Mouse (Mus musculus): Measurements from ENCODE around the gene C3ar1. TPM values are rescaled to one million over a fixed set of nuclear protein-coding genes. Genes with fewer than 3 reads are reported as not detected.

Gene C3ar1
- polyA plus RNA-seq, 2 experiments: 4.1 to 5.0 TPM

- no peak overlapping the region for H3K4me2 ChIP-seq (replicated peaks; ENCODE audit: low read depth, low read length, severe bottlenecking)
- peaks cover 7% of the 10 kb centered on the region for H3K4me1 ChIP-seq (ENCODE audit: control insufficient read depth, insufficient read depth, low read length)
- peaks cover 77% of the 10 kb centered on the region for H3K36me3 ChIP-seq (ENCODE audit: control insufficient read depth, insufficient read depth, low read length)
- TF ChIP-seq POLR2A (IDR thresholded peaks at IDR 0.05; ENCODE audit: borderline replicate concordance, extremely low read depth, insufficient read depth, insufficient read length): no peak
- no peak overlapping the region for H3K9ac ChIP-seq (ENCODE audit: low read depth, low read length, severe bottlenecking)
- no peak for ATAC-seq (ENCODE audit: low FRiP score, low read depth)
- no peaks in the 10 kb centered on the region for H3K27me3 ChIP-seq (ENCODE audit: control insufficient read depth, insufficient read depth, low read length)
- H3K4me3 ChIP-seq (replicated peaks; ENCODE audit: low read length): no peak overlapping the region
- WGBS: 92% methylated on average over 7 of the region's 7 CpGs
- no peak overlapping the region for H3K27ac ChIP-seq (replicated peaks; ENCODE audit: low read depth, low read length)
- DNase-seq (ENCODE audit: low spot score): no peak
- H3K9me3 ChIP-seq (ENCODE audit: control insufficient read depth, low read length): no peaks in the 10 kb centered on the region
Observed at GRCm38 (mm10) chr6:122879781-122880505, 24.0 kb upstream of the C3ar1 start.

- peaks cover 7% of the 10 kb centered on the region for H3K4me1 ChIP-seq (ENCODE audit: control insufficient read depth, insufficient read depth, low read length)
- H3K9ac ChIP-seq (ENCODE audit: low read depth, low read length, severe bottlenecking): no peak overlapping the region
- H3K4me2 ChIP-seq (replicated peaks; ENCODE audit: low read depth, low read length, severe bottlenecking): no peak overlapping the region
- no peaks in the 10 kb centered on the region for H3K27me3 ChIP-seq (ENCODE audit: control insufficient read depth, insufficient read depth, low read length)
- no peaks in the 10 kb centered on the region for H3K9me3 ChIP-seq (ENCODE audit: control insufficient read depth, low read length)
- H3K36me3 ChIP-seq (ENCODE audit: control insufficient read depth, insufficient read depth, low read length): peaks cover 70% of the 10 kb centered on the region
- no peak for DNase-seq (ENCODE audit: low spot score)
- H3K27ac ChIP-seq (replicated peaks; ENCODE audit: low read depth, low read length): no peak overlapping the region
- no peak overlapping the region for H3K4me3 ChIP-seq (replicated peaks; ENCODE audit: low read length)
- TF ChIP-seq POLR2A (IDR thresholded peaks at IDR 0.05; ENCODE audit: borderline replicate concordance, extremely low read depth, insufficient read depth, insufficient read length): no peak
- 94% methylated on average over 7 of the region's 7 CpGs for WGBS
- no peak for ATAC-seq (ENCODE audit: low FRiP score, low read depth)
Observed at GRCm38 (mm10) chr6:122879141-122879735, 23.3 kb upstream of the C3ar1 start.

GRCm38 (mm10) chr6:122874720-122875389, 18.9 kb upstream of the C3ar1 start:
- H3K9me3 ChIP-seq (ENCODE audit: control insufficient read depth, low read length): no peaks in the 10 kb centered on the region
- DNase-seq (ENCODE audit: low spot score): peak; percentile 11
- peaks cover 28% of the 10 kb centered on the region for H3K36me3 ChIP-seq (ENCODE audit: control insufficient read depth, insufficient read depth, low read length)
- H3K27me3 ChIP-seq (ENCODE audit: control insufficient read depth, insufficient read depth, low read length): no peaks in the 10 kb centered on the region
- peak; percentile 67 for ATAC-seq (ENCODE audit: low FRiP score, low read depth)
- peak overlapping the region; percentile 92 for H3K4me3 ChIP-seq (replicated peaks; ENCODE audit: low read length)
- H3K4me2 ChIP-seq (replicated peaks; ENCODE audit: low read depth, low read length, severe bottlenecking): peak overlapping the region; percentile 69
- H3K27ac ChIP-seq (replicated peaks; ENCODE audit: low read depth, low read length): peak overlapping the region; percentile 86
- 0% methylated on average over 22 of the region's 31 CpGs for WGBS
- no peak for TF ChIP-seq POLR2A (IDR thresholded peaks at IDR 0.05; ENCODE audit: borderline replicate concordance, extremely low read depth, insufficient read depth, insufficient read length)
- H3K4me1 ChIP-seq (ENCODE audit: control insufficient read depth, insufficient read depth, low read length): peaks cover 7% of the 10 kb centered on the region
- H3K9ac ChIP-seq (ENCODE audit: low read depth, low read length, severe bottlenecking): peak overlapping the region; percentile 90

- Histone ChIP-seq H3K27me3 (ENCODE audit: control insufficient read depth, insufficient read depth, low read length) (no peaks in the 10 kb centered on the region), H3K36me3 (ENCODE audit: control insufficient read depth, insufficient read depth, low read length) (peaks cover 21% of the 10 kb centered on the region), H3K27ac (replicated peaks; ENCODE audit: low read depth, low read length) (peak within 1 kb of the TSS; percentile 86), H3K4me2 (replicated peaks; ENCODE audit: low read depth, low read length, severe bottlenecking) (peak within 1 kb of the TSS; percentile 69), H3K9ac (ENCODE audit: low read depth, low read length, severe bottlenecking) (peak within 1 kb of the TSS; percentile 90), H3K4me1 (ENCODE audit: control insufficient read depth, insufficient read depth, low read length) (peaks cover 7% of the 10 kb centered on the region), H3K4me3 (replicated peaks; ENCODE audit: low read length) (peak within 1 kb of the TSS; percentile 92), H3K9me3 (ENCODE audit: control insufficient read depth, low read length) (no peaks in the 10 kb centered on the region)
- peak; percentile 98 for DNase-seq (ENCODE audit: low spot score)
- TF ChIP-seq POLR2A (IDR thresholded peaks at IDR 0.05; ENCODE audit: borderline replicate concordance, extremely low read depth, insufficient read depth, insufficient read length): peak; percentile 87; the same call in 1 of the 2 replicates
- peak; percentile 98 for ATAC-seq (ENCODE audit: low FRiP score, low read depth)
- WGBS: 9% methylated on average over 35 of the region's 43 CpGs
Observed at GRCm38 (mm10) chr6:122873871-122874719, 18.1 kb upstream of the C3ar1 start, which contains the start of gene Necap1. TSS of gene Necap1 (plus strand) at chr6:122874474.
